Mouse (Mus musculus): ENCODE results near the gene Ush1g.

Gene Ush1g

GRCm38 (mm10) chr11:115334531-115334930 is 12.7 kb upstream of the Ush1g start, which contains the start of gene Otop3:
Gene Otop3 (plus strand): TSS chr11:115334731.
- no peak for DNase-seq (ENCODE audit: low read depth, low spot score)

DNA sequence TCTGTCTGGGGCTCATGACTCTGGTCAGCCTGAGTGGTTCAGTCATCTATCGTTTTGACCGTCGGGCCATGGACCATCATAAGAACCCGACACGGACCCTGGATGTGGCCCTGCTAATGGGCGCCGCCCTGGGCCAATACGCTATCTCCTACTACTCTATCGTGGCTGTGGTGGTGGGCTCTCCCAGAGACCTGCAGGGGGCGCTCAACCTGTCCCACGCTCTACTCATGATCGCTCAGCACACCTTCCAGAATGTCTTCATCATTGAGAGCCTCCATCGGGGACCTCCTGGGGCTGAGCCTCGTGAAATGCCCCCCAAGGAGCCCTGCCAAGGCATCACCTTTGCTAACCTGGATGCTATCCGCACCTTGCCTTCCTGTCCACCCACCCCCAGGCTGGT is 7.5 kb upstream of the Ush1g start:
- DNase-seq (ENCODE audit: low read depth, low spot score): no peak

DNA sequence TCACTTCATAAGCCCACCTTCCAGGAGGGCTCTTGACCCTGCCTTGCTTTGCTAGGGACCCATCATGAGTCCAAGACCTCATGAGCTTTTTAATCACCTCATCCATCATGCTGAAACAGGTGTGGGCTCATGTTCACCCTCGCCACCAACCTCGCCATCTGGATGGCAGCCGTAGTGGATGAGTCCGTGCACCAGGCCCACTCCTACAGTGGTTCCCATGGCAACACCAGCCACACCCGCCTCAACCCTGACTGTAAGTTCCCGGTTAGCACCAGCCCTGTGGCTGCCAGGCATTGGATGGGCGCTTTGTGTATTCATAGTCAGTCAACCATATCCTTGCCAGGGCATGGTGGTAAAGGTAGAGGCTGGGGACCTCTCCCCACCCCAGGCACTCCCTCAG is 4.9 kb upstream of the Ush1g start:
- DNase-seq (ENCODE audit: low read depth, low spot score): no peak

DNA sequence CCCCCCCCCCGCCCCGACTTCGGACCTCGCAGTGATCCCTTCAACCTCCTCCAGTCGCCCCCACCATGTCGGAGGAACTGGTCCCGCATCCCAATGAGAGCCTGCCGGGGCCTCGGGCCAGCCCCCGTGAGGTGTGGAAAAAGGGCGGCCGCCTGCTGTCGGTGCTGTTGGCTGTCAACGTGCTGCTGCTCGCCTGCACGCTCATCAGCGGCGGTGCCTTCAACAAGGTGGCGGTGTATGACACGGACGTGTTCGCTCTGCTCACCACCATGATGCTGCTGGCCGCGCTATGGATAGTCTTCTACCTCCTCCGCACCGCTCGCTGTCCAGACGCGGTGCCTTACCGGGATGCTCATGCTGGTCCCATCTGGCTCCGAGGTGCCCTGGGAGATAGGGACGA is 1.5 kb upstream of the Ush1g start:
- DNase-seq (ENCODE audit: low read depth, low spot score): no peak

DNA sequence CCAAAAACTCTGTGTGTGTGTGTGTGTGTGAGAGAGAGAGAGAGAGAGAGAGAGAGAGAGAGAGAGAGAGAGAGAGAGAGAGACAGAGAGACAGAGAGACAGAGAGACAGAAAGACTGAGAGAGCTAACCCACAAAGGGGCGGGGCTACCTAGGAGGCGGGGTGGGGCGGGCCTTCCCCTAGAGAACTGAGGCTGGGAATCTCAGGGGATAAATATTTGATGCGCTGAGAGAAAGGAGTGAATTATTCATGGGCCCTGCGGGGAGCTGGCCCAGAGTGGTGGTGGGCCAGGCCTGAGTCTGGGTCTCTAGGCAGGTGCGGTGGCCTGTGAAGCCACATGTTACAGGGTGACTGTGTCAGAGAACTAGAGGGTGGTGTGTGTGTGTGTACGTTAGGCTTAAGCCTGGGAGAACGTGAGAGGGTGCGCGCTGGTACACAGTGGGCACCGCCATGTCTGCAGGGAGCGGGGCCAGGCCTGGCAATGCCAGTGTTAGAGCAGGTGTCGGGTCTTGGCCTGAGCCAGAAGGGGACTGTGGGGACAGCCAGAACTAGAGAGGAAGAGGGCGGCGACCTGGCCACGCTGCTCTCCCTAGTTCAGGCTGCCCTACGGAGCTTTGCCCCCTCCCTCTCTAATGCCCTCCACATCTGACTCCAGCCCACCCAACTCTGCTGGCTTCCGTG is 2.0 kb downstream of the Ush1g start:
- DNase-seq (ENCODE audit: low read depth, low spot score): no peak

DNA sequence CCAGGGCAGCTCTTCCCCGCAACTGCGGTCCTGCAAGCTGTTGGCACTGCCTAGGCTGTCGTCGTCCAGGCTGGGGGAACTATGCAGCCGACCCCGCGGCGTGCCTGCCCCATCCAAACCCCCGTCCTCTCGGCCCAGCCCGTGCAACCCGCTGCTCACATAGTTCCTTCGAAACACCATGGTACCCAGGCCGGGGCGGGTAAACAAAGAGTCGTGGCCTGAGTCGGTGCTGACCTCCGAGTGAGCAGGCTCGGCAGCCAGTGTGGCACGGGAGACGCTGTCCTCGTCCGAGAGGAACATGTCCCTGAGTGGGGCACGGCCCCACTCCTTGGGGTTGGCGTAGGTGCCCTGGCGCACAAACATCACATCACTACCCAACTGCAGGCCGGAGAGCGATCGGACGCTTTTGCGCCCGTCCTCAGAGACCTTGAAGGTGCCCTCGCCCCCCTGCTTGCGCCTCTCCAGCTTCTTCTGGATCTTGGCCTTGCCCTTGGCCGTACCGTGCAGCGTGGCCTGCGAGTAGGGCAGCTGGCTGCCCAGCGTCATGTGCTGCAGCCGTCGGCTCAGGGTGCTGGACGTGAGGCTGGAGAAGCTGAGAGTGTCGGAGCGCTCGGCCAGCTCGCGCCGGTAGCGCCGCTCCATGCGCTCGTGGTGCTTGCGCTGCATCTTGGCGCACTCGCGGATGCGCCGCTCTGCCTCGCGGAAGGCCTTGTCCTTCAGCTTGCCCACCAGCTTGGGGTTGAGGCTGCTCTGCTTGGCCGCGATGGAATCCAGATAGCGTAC is 3.4 kb downstream of the Ush1g start:
- no peak for DNase-seq (ENCODE audit: low read depth, low spot score)

GRCm38 (mm10) chr11:115317204-115317603 is 4.6 kb downstream of the Ush1g start:
- no peak for DNase-seq (ENCODE audit: low read depth, low spot score)

- DNase-seq (ENCODE audit: low read depth, low spot score): no peak
These were observed 7.6 kb downstream of the Ush1g start for GRCm38 (mm10) chr11:115314249-115314648.

- no peak for DNase-seq (ENCODE audit: low read depth, low spot score)
These were observed 13.1 kb downstream of the Ush1g start for GRCm38 (mm10) chr11:115308781-115309180.

- DNase-seq (ENCODE audit: low read depth, low spot score): no peak
These were observed 15.0 kb downstream of the Ush1g start, which contains the start of gene Otop2 for GRCm38 (mm10) chr11:115306863-115307262. Gene Otop2 (plus strand): TSS chr11:115307163.

- no peak for DNase-seq (ENCODE audit: low read depth, low spot score)
These were observed 18.7 kb downstream of the Ush1g start for GRCm38 (mm10) chr11:115303167-115303566.

- DNase-seq (ENCODE audit: low read depth, low spot score): no peak
These were observed 20.5 kb downstream of the Ush1g start for GRCm38 (mm10) chr11:115301351-115301750.

DNA sequence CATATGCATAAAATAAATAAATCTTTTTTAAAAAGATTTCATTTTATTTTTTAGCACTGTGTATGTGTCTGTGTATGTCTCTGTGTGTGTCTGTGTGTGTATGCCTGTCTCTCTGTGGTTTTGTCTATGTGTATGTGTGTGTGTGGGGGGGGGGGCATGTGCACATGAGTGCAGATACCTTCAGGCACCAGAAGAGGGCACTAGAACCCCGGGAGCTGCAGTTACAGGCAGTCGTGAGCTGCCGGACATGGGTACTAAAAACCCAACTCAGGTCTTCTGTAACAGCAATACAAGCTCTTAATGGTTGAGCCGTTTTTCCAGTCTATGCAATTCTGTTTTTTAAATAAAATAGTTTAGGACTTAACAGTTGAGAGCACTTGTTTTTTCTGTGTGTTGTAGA is 21.1 kb downstream of the Ush1g start:
- no peak for DNase-seq (ENCODE audit: low read depth, low spot score)

- no peak for DNase-seq (ENCODE audit: low read depth, low spot score)
These were observed 23.7 kb downstream of the Ush1g start for GRCm38 (mm10) chr11:115298160-115298559.

- peak; percentile 84 for DNase-seq (ENCODE audit: low read depth, low spot score)
These were observed 24.5 kb downstream of the Ush1g start, which contains the start of gene Fads6 for GRCm38 (mm10) chr11:115297214-115297826. Gene Fads6 (minus strand): TSS chr11:115297663.

GRCm38 (mm10) chr11:115296471-115297210 is 25.2 kb downstream of the Ush1g start:
- DNase-seq (ENCODE audit: low read depth, low spot score): no peak

- no peak for DNase-seq (ENCODE audit: low read depth, low spot score)
These were observed 25.9 kb downstream of the Ush1g start for GRCm38 (mm10) chr11:115295939-115296338.

DNA sequence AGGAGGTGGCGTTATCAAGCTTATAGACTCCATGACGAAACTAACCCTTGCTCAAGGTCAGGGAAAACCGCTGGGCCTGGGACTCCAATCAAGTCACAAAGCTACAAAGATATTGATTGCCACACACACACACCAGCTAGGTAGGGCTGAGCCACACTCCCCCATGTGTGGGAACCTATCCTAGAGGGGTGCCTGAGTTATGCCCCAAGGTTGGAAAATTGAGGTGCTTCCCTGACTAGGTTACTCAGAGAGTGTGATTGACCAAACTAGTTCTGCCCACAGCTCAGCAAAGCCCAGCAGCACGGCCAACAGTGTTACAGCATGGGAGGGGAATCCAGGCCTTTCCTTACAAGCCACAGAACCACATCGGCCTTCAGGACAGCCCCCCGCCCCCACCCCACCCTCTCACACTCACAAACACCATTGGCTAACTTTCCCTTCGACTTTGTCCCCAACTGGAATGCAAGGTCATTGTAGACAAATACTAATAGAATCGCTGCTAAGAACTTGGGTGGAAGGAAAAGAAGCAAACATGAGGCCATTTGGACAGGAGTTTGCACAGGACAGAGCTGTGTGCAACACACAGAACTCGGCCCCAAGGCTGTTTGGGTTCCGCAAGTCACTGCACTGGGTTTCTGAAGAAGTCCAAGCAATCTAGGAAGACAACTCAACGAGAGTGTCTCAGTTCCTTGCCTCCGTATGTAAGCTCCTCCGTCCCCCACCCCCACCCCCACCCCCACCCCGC is 29.0 kb downstream of the Ush1g start:
- DNase-seq (ENCODE audit: low read depth, low spot score): no peak

GRCm38 (mm10) chr11:115291503-115291902 is 30.3 kb downstream of the Ush1g start:
- no peak for DNase-seq (ENCODE audit: low read depth, low spot score)

GRCm38 (mm10) chr11:115290919-115291318 is 30.9 kb downstream of the Ush1g start:
- no peak for DNase-seq (ENCODE audit: low read depth, low spot score)

DNA sequence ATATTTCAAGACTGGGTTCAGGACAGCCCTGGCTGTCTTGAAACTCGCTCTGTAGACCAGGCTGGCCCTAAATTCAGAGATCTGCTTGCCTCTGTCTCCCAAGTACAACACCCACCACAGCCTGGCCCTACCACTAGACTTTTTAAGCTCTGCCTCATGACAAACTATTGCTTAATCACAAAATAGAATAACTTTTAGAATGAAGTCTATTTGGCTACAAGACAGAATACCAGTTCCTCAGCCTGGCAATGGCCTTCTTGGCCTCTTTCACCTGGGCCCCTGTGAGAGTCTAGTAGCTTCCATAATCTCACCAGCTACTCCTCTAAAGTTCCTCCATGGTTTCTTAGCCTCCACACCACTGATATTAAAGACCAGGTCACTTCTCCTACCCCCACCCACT is 31.5 kb downstream of the Ush1g start:
- DNase-seq (ENCODE audit: low read depth, low spot score): no peak

All from CD4-positive helper T cell, adult 2 months (primary cell).